Mouse (Mus musculus): ENCODE results near the gene Smarcc1.

GRCm38 (mm10) chr9:110084201-110084964 lies 33.1 kb upstream of the Smarcc1 start:
- TF ChIP-seq USF1 (IDR thresholded peaks at IDR 0.05; ENCODE audit: low read depth) (no peak), FOSL1 (IDR thresholded peaks at IDR 0.05; ENCODE audit: insufficient read depth, low read length, poor library complexity, severe bottlenecking) (no peak), CTCF (IDR thresholded peaks at IDR 0.05; ENCODE audit: control insufficient read depth, insufficient read depth, insufficient read length) (no peak), MYOG (IDR thresholded peaks at IDR 0.05; ENCODE audit: control insufficient read depth, extremely low read depth, insufficient read length) (no peak), MAX (IDR thresholded peaks at IDR 0.05) (no peak)
